ENCODE assay signal across 21 mouse cellular contexts in genomic region chr17:46721077-46721476, GRCm38 (mm10). TPM values are rescaled to one million over a fixed set of nuclear protein-coding genes. Genes with fewer than 3 reads are reported as not detected.
DNase-seq lines count a peak whose midpoint lies in the region; ATAC-seq lines count a peak whose summit lies in the region.
"Had no signal": no experiment of that assay in that cellular context is flagged by ENCODE, and none has a peak within 500 bp of the region (broad histone marks: within the 10 kb centered on the region; RNA-seq: fewer than 3 reads in every experiment).

No protein-coding gene starts in this region.

- no peak overlapping the region for H3K4me3 ChIP-seq in forebrain, embryonic 13.5 days
- H3K4me3 ChIP-seq in forebrain, embryonic 15.5 days = no peak overlapping the region
- H3K4me3 ChIP-seq: embryonic facial prominence, embryonic 10.5 days; embryonic facial prominence, embryonic 12.5 days had no signal

- 88% methylated on average over 7 of the region's 7 CpGs for WGBS in forebrain, embryonic 13.5 days
- 83% methylated on average over 7 of the region's 7 CpGs for WGBS in forebrain, embryonic 15.5 days

- no peaks in the 10 kb centered on the region for H3K27me3 ChIP-seq in forebrain, embryonic 13.5 days
- no peaks in the 10 kb centered on the region for H3K27me3 ChIP-seq in forebrain, embryonic 15.5 days
- H3K27me3 ChIP-seq: CH12.LX; embryonic facial prominence, embryonic 12.5 days; Patski had no signal

- no peaks in the 10 kb centered on the region for H3K4me1 ChIP-seq in forebrain, embryonic 13.5 days
- H3K4me1 ChIP-seq in forebrain, embryonic 15.5 days = no peaks in the 10 kb centered on the region
- H3K4me1 ChIP-seq: embryonic facial prominence, embryonic 12.5 days had no signal

- peak overlapping the region; percentile 10; the same call in 1 of the 2 replicates for H3K9ac ChIP-seq in forebrain, embryonic 13.5 days
- no peak overlapping the region for H3K9ac ChIP-seq in forebrain, embryonic 15.5 days (replicated peaks)
- H3K9ac ChIP-seq: embryonic facial prominence, embryonic 12.5 days; forebrain, postnatal 0 days had no signal

- no peak for ATAC-seq in forebrain, embryonic 13.5 days
- ATAC-seq in forebrain, embryonic 15.5 days (replicated peaks) = no peak
- ATAC-seq: activated CD4-positive, CD25-positive, alpha-beta regulatory T cell, adult 4 months; CD4-positive, CD25-positive, alpha-beta regulatory T cell, adult 4 months; forebrain, postnatal 0 days; Patski had no signal

- H3K4me2 ChIP-seq in forebrain, embryonic 13.5 days = no peak overlapping the region
- no peak overlapping the region for H3K4me2 ChIP-seq in forebrain, embryonic 15.5 days (replicated peaks)
- H3K4me2 ChIP-seq: embryonic facial prominence, embryonic 12.5 days had no signal

- H3K27ac ChIP-seq in forebrain, embryonic 13.5 days = no peak overlapping the region
- no peak overlapping the region for H3K27ac ChIP-seq in forebrain, embryonic 15.5 days (replicated peaks)
- H3K27ac ChIP-seq: embryonic facial prominence, embryonic 10.5 days; embryonic facial prominence, embryonic 12.5 days had no signal

- peak; percentile 69 for DNase-seq in adrenal gland, postnatal 10 days
- no peak for DNase-seq in adrenal gland, adult 2 months
- peak; percentile 50 to 52 for DNase-seq in adrenal gland, postnatal 36 days
- DNase-seq in adrenal gland, adult 18-20 months (ENCODE audit: low spot score in 2 of 2) = no peak
- DNase-seq: adrenal gland, postnatal 25 days; B cell, adult 2 months; cerebellum, adult 11-12 months; cerebellum, adult 2 months; cerebellum, adult 9-10 months; cerebellum, postnatal 10 days; cerebellum, postnatal 25 days; forebrain, postnatal 0 days had no signal

- no peaks in the 10 kb centered on the region for H3K9me3 ChIP-seq in forebrain, embryonic 13.5 days (replicated peaks)
- H3K9me3 ChIP-seq in forebrain, embryonic 15.5 days = no peaks in the 10 kb centered on the region
- H3K9me3 ChIP-seq: embryonic facial prominence, embryonic 10.5 days; embryonic facial prominence, embryonic 12.5 days; G1E had no signal

- peaks cover 59% of the 10 kb centered on the region for H3K36me3 ChIP-seq in forebrain, embryonic 13.5 days (ENCODE audit: poor library complexity, severe bottlenecking)
- peaks cover 16% of the 10 kb centered on the region; the same call in 1 of the 2 replicates for H3K36me3 ChIP-seq in forebrain, embryonic 15.5 days

RNA-seq across cellular contexts. Expression of gene Gnmt, which starts 7.9 kb away (rescaled TPM):
- total RNA-seq in adrenal gland, postnatal 10 days (2021) = 10 to 100 TPM; 18.0 to 54.7 TPM
- 1 to 10 TPM; 1.2 to 6.5 TPM for total RNA-seq in adrenal gland, adult 2 months (2021)
- polyA plus RNA-seq in adrenal gland, adult 2 months (2012; rRNA removed) = 1.0 and 4.0 TPM in 2 replicates
- total RNA-seq in adrenal gland, postnatal 36 days (2021) = 1 to 10 TPM; 1.5 to 2.7 TPM
- total RNA-seq in adrenal gland, adult 18-20 months (2021) = 1 to 10 TPM; 1.2 to 2.0 TPM
- 0.52 and 0.58 TPM in 2 replicates for polyA plus RNA-seq in forebrain, embryonic 13.5 days (2015; fragmentation: Nextera tagmentation; extraction: Ambion mirVana)
- polyA plus RNA-seq in forebrain, embryonic 15.5 days (2015; fragmentation: Nextera tagmentation; extraction: Ambion mirVana) = 0.89 and 0.95 TPM in 2 replicates
- total RNA-seq: forebrain, postnatal 0 days; G1E had no signal
- polyA plus RNA-seq: CD4-positive, CD25-positive, alpha-beta regulatory T cell, adult 4 months had no signal

RNA-seq across cellular contexts. Expression of gene Pex6, which starts 9.8 kb away (rescaled TPM):
- 10 to 100 TPM; 67.8 to 81.8 TPM for total RNA-seq in adrenal gland, postnatal 10 days (2021)
- 10 to 100 TPM; 49.5 to 69.2 TPM for total RNA-seq in adrenal gland, adult 2 months (2021)
- 167 and 190 TPM in 2 replicates for polyA plus RNA-seq in adrenal gland, adult 2 months (2012; rRNA removed)
- total RNA-seq in adrenal gland, postnatal 36 days (2021) = 10 to 100 TPM; 59.3 to 64.9 TPM
- 10 to 100 TPM; 64.1 to 70.7 TPM for total RNA-seq in adrenal gland, adult 18-20 months (2021)
- polyA plus RNA-seq in forebrain, embryonic 13.5 days (2015; fragmentation: Nextera tagmentation; extraction: Ambion mirVana) = 18.9 and 21.3 TPM in 2 replicates
- polyA plus RNA-seq in forebrain, embryonic 15.5 days (2015; fragmentation: Nextera tagmentation; extraction: Ambion mirVana) = 25.2 and 27.9 TPM in 2 replicates

RNA-seq across cellular contexts. Expression of gene Ppp2r5d, which starts 16.2 kb away (rescaled TPM):
- 10 to 100 TPM; 43.7 to 49.7 TPM for total RNA-seq in adrenal gland, postnatal 10 days (2021)
- total RNA-seq in adrenal gland, adult 2 months (2021) = 10 to 100 TPM; 42.6 to 50.3 TPM
- polyA plus RNA-seq in adrenal gland, adult 2 months (2012; rRNA removed) = 44.2 and 46.1 TPM in 2 replicates
- total RNA-seq in adrenal gland, postnatal 36 days (2021) = 10 to 100 TPM; 40.9 to 46.1 TPM
- 10 to 100 TPM; 40.2 to 46.5 TPM for total RNA-seq in adrenal gland, adult 18-20 months (2021)
- 85.4 and 103 TPM in 2 replicates for polyA plus RNA-seq in forebrain, embryonic 13.5 days (2015; fragmentation: Nextera tagmentation; extraction: Ambion mirVana)
- 88.0 and 93.4 TPM in 2 replicates for polyA plus RNA-seq in forebrain, embryonic 15.5 days (2015; fragmentation: Nextera tagmentation; extraction: Ambion mirVana)

RNA-seq across cellular contexts. Expression of gene Cnpy3, which starts 30.9 kb away (rescaled TPM):
- total RNA-seq in adrenal gland, postnatal 10 days (2021) = 10 to 100 TPM; 42.2 to 46.5 TPM
- total RNA-seq in adrenal gland, adult 2 months (2021) = 10 to 100 TPM; 53.7 to 59.5 TPM
- 53.9 and 56.7 TPM in 2 replicates for polyA plus RNA-seq in adrenal gland, adult 2 months (2012; rRNA removed)
- total RNA-seq in adrenal gland, postnatal 36 days (2021) = 10 to 100 TPM; 49.9 to 55.6 TPM
- total RNA-seq in adrenal gland, adult 18-20 months (2021) = 10 to 100 TPM; 44.8 to 55.9 TPM
- polyA plus RNA-seq in forebrain, embryonic 13.5 days (2015; fragmentation: Nextera tagmentation; extraction: Ambion mirVana) = 56.2 and 60.0 TPM in 2 replicates
- 66.4 and 69.1 TPM in 2 replicates for polyA plus RNA-seq in forebrain, embryonic 15.5 days (2015; fragmentation: Nextera tagmentation; extraction: Ambion mirVana)

RNA-seq across cellular contexts. Expression of gene Klhdc3, which starts 40.4 kb away (rescaled TPM):
- 100 to 1,000 TPM in 1 of 2 experiments, 10 to 100 TPM in 1; 97.0 to 110 TPM for total RNA-seq in adrenal gland, postnatal 10 days (2021)
- total RNA-seq in adrenal gland, adult 2 months (2021) = 10 to 100 TPM; 57.5 to 64.0 TPM
- 78.2 and 100 TPM in 2 replicates for polyA plus RNA-seq in adrenal gland, adult 2 months (2012; rRNA removed)
- total RNA-seq in adrenal gland, postnatal 36 days (2021) = 10 to 100 TPM; 59.2 to 75.3 TPM
- total RNA-seq in adrenal gland, adult 18-20 months (2021) = 10 to 100 TPM; 47.6 to 69.9 TPM
- 145 and 147 TPM in 2 replicates for polyA plus RNA-seq in forebrain, embryonic 13.5 days (2015; fragmentation: Nextera tagmentation; extraction: Ambion mirVana)
- polyA plus RNA-seq in forebrain, embryonic 15.5 days (2015; fragmentation: Nextera tagmentation; extraction: Ambion mirVana) = 181 and 187 TPM in 2 replicates

Comparison
In these comparisons a context has a peak if more than half of its experiments do, and no peak if none do; other contexts are left out.
1. DNase-seq: peak in adrenal gland, postnatal 10 days (single experiment) and adrenal gland, postnatal 36 days (2 of 2); none in adrenal gland, adult 2 months (single experiment) and adrenal gland, adult 18-20 months (0 of 2).